Mouse (Mus musculus) G1E (cell line): ENCODE results near the gene Rpl38. TPM values are rescaled to one million over a fixed set of nuclear protein-coding genes. Genes with fewer than 3 reads are reported as not detected.

Experiments used
- ATAC-seq: 2 replicates; pipeline ENCODE4 v1.8.0; 2016; ENCODE audit warnings: mild to moderate bottlenecking; ENCODE audit not compliant: insufficient number of reproducible peaks, poor library complexity, low FRiP score, severe bottlenecking; ENCODE audit errors: extremely low read depth
- DNase-seq: peaks from one replicate; pipeline ENCODE4 v3.0.0; 2012; ENCODE audit warnings: low spot score
- H3K27me3 ChIP-seq: 2 replicates; pipeline ENCODE4 v1.6.1; 2012; ENCODE audit warnings: mild to moderate bottlenecking, low read length, inconsistent platforms; ENCODE audit not compliant: insufficient read depth
- H3K36me3 ChIP-seq: replicated peaks from 2 replicates; pipeline ENCODE3; 2012; ENCODE audit warnings: mild to moderate bottlenecking, inconsistent platforms
- H3K4me1 ChIP-seq: 2 replicates; pipeline ENCODE4 v1.6.1; 2012; ENCODE audit warnings: low read depth, low read length, inconsistent platforms, mixed read lengths; ENCODE audit not compliant: insufficient read depth
- H3K4me3 ChIP-seq: 2 replicates; pipeline ENCODE4 v1.5.1; 2012; ENCODE audit warnings: low read depth, mild to moderate bottlenecking, inconsistent platforms, low read length, moderate library complexity, mixed read lengths
- H3K9me3 ChIP-seq: replicated peaks from 2 replicates; pipeline ENCODE4 v1.6.1; 2012; ENCODE audit warnings: inconsistent platforms
- CTCF ChIP-seq: IDR thresholded peaks from 2 replicates; pipeline ENCODE4 v1.5.1; 2012; ENCODE audit warnings: low read depth, low read length, inconsistent platforms, mixed read lengths
- GATA1 ChIP-seq: IDR thresholded peaks from 2 replicates; pipeline ENCODE4 v1.6.1; 2012; ENCODE audit warnings: borderline replicate concordance, low read length, inconsistent platforms, mixed read lengths
- GATA2 ChIP-seq: IDR thresholded peaks from 2 replicates; pipeline ENCODE4 v1.6.1; 2012; ENCODE audit warnings: low read depth, low read length, inconsistent platforms, borderline replicate concordance
- POLR2AphosphoS5 ChIP-seq: IDR thresholded peaks from 2 replicates; pipeline ENCODE4 v1.6.1; 2012; ENCODE audit warnings: low read depth, low read length, inconsistent platforms; ENCODE audit not compliant: insufficient replicate concordance
- TAL1 ChIP-seq: conservative IDR thresholded peaks from 2 replicates; pipeline ENCODE4 v1.6.1; 2012; ENCODE audit warnings: low read depth, low read length, inconsistent platforms, mixed read lengths
- polyA plus RNA-seq: library from polyadenylated mRNA; stranded (reverse); fragments of >175 nt; gene quantifications from 2 replicates; pipeline ENCODE4 v1.2.3, GENCODE M21; 2012
- total RNA-seq, 2 experiments: library from RNA; stranded (forward) in 1 of 2; stranded (reverse) in 1 of 2; fragments of 200-1000 nt in 1 of 2; fragments of >200 nt in 1 of 2; fragmentation: Nextera tagmentation in 1 of 2; gene quantifications; 2 replicates each; pipeline ENCODE4 v1.2.3; 2014 to 2017

The Rpl38 gene
- total and polyA plus RNA-seq, 3 experiments = 420 to 2,691 (median 875) TPM

DNA sequence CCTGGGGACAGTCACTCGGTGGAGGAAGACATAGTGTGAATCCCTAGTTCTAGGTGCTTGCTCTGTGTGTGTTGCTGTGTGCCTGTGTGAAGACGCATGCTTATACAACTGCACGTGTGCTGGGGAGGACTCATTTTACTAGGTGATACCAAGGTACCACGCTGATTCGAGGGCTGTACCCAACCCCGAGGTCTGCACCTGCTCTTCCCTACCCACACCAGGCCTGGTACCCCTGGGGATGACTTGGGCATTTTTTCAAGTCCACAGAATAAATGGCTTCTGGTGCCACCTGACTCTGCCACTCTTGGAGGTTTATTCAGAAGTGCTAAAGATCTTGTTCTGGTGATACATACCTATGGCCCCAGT lies 34.7 kb downstream of the Rpl38 start:
- H3K9me3 ChIP-seq = peaks cover 49% of the 10 kb centered on the region
- H3K27me3 ChIP-seq = no peaks in the 10 kb centered on the region
- no peak overlapping the region for H3K4me3 ChIP-seq
- DNase-seq (no peak), ATAC-seq (no peak)
- no peaks in the 10 kb centered on the region for H3K4me1 ChIP-seq
- H3K36me3 ChIP-seq = no peaks in the 10 kb centered on the region
- TF ChIP-seq CTCF (no peak), GATA2 (no peak), GATA1 (no peak), POLR2AphosphoS5 (no peak), TAL1 (no peak)

GRCm38 (mm10) chr11:114704071-114704913 lies 36.0 kb downstream of the Rpl38 start:
- H3K36me3 ChIP-seq = no peaks in the 10 kb centered on the region
- H3K9me3 ChIP-seq = peaks cover 54% of the 10 kb centered on the region
- ATAC-seq = no peak
- H3K4me1 ChIP-seq = no peaks in the 10 kb centered on the region
- TF ChIP-seq GATA1 = no peak
- DNase-seq = no peak
- H3K27me3 ChIP-seq = no peaks in the 10 kb centered on the region
- H3K4me3 ChIP-seq = no peak overlapping the region

- no peak for ATAC-seq
- DNase-seq = no peak
- Histone ChIP-seq H3K9me3 (peaks cover 62% of the 10 kb centered on the region), H3K36me3 (no peaks in the 10 kb centered on the region), H3K27me3 (no peaks in the 10 kb centered on the region), H3K4me3 (no peak overlapping the region), H3K4me1 (no peaks in the 10 kb centered on the region)
- TF ChIP-seq POLR2AphosphoS5 = no peak
- no peak for TF ChIP-seq GATA2
- TF ChIP-seq GATA1 = no peak
- TF ChIP-seq CTCF = no peak
These were observed 38.0 kb downstream of the Rpl38 start for GRCm38 (mm10) chr11:114706358-114706757.

GRCm38 (mm10) chr11:114711393-114711792 lies 43.1 kb downstream of the Rpl38 start:
- no peaks in the 10 kb centered on the region for H3K36me3 ChIP-seq
- peaks cover 57% of the 10 kb centered on the region for H3K9me3 ChIP-seq
- TF ChIP-seq GATA2 (no peak), CTCF (no peak), GATA1 (no peak), POLR2AphosphoS5 (no peak), TAL1 (no peak)

DNA sequence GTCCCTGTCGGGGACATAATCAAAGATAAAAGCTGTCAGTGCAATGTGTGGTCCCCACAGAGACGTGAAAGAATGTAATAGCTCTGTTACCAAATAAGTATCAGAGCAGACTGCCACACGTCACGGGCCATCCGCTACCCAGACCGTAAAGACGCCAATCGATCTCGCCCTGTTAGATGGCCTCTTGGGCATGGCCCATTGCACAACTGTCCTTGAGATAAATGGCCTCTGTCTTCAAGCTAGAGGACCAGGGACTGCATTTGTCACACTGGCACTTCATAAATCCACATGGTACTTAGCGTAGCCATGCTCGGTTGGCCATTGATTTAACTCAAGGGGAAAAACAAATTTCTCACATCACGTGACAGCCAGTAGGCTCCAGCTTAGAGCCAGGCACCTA lies 43.5 kb downstream of the Rpl38 start:
- no peak for ATAC-seq
- no peak overlapping the region for H3K4me3 ChIP-seq
- H3K27me3 ChIP-seq = no peaks in the 10 kb centered on the region
- no peak for TF ChIP-seq TAL1
- TF ChIP-seq CTCF = no peak
- no peak for TF ChIP-seq GATA1
- no peak for TF ChIP-seq GATA2
- no peaks in the 10 kb centered on the region for H3K36me3 ChIP-seq
- no peaks in the 10 kb centered on the region for H3K4me1 ChIP-seq
- H3K9me3 ChIP-seq = peaks cover 61% of the 10 kb centered on the region
- DNase-seq = no peak

More at GRCm38 (mm10) chr11:114711393-114711792, 43.1 kb downstream of the Rpl38 start:
- no peak for DNase-seq
- ATAC-seq = no peak
- no peak overlapping the region for H3K4me3 ChIP-seq
- H3K4me1 ChIP-seq = no peaks in the 10 kb centered on the region
- H3K27me3 ChIP-seq = no peaks in the 10 kb centered on the region

DNA sequence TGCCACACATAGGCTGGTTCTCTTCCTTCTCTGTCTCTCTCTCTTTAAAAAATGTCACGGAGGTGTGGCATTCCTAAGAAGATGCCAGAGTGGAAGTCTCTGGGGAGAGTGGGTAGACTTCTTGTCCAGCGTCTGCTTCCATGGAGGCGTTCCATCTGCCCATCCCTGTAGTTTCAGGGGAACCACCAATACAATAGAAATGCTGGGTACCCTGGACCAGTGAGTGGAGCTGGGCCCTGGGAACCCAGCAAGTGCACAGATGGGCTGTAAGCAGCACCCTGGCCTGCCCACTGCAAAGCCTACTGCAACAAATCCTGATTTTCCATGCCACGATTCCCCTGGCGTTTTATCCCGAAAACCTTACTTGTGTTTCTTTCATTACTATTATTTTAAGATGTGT lies 46.2 kb downstream of the Rpl38 start:
- TF ChIP-seq GATA2 (no peak), CTCF (no peak), GATA1 (no peak), TAL1 (no peak), POLR2AphosphoS5 (no peak)
- Histone ChIP-seq H3K9me3 (peaks cover 59% of the 10 kb centered on the region), H3K27me3 (no peaks in the 10 kb centered on the region), H3K36me3 (no peaks in the 10 kb centered on the region), H3K4me3 (no peak overlapping the region), H3K4me1 (no peaks in the 10 kb centered on the region)
- ATAC-seq = no peak
- DNase-seq = no peak

DNA sequence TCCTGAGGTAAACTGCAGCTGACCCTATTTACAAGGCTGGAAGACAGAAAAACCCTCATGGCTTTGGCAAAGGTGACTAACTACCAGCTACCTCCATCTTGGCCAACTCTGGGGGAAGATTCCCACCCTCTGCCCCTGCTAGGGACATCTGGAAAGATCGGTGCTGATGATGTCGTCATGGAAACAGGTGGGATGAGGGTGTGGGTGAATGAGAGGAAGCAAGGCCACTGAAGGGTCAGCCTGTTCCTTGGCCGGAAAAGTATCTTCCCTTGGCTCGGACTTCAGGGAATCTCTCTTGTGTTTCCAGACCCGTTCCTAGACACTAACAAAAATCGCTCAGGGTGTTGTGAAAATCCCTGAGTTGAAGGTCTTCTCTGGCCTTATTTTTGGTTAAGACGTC lies 47.2 kb downstream of the Rpl38 start:
- TF ChIP-seq TAL1 (no peak), POLR2AphosphoS5 (no peak), GATA2 (no peak), GATA1 (no peak)
- peaks cover 59% of the 10 kb centered on the region for H3K9me3 ChIP-seq
- no peaks in the 10 kb centered on the region for H3K36me3 ChIP-seq
- H3K27me3 ChIP-seq = no peaks in the 10 kb centered on the region
- ATAC-seq (no peak), DNase-seq (no peak)
- H3K4me1 ChIP-seq = no peaks in the 10 kb centered on the region
- H3K4me3 ChIP-seq = no peak overlapping the region
